Mouse (Mus musculus): ENCODE data around the gene Kctd21.

- TF ChIP-seq CTCF (IDR thresholded peaks at IDR 0.05; ENCODE audit: borderline replicate concordance, insufficient read depth, low read length) (no peak), POLR2A (IDR thresholded peaks at IDR 0.05; ENCODE audit: low read depth, low read length) (no peak)
These were observed 54.1 kb downstream of the Kctd21 start for GRCm38 (mm10) chr7:97386106-97386805.
